Mouse (Mus musculus) spleen, postnatal 36 days (tissue): ENCODE data around the gene Kif2c.
"Not testable (repeated sequence)": the region's sequence is repeated elsewhere in the genome, so short reads cannot be mapped to it uniquely, and the experiment has no call there.

Experiments used
- DNase-seq, 2 experiments: peaks; one replicate each; pipeline ENCODE4 v3.0.0; 2022; ENCODE audit warnings: low spot score in 2 of 2, mixed read lengths in 1 of 2

The Kif2c gene

DNA sequence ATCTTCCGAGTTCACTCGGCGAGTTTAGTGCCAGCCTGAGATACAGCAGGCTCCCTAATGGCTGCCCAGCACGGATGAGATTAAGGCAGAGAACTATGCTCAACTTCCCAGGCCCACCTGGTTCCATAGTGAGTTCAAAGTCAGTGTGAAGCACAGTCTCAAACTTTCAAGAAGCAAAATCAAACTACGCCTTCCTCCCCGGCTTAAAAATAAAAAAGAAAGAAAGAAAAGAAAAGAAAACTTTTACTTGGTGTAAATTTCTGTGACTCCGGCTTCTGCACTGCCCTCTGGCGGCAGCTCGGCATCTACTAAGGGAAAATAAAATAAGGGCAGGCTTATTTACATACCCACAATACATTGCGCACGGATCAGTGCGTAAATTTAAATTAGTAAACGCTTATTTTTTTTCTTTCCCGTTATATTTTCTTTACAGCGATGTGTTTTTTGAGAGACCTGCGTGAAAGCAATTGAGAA lies 7.0 kb upstream of the Kif2c start:
- DNase-seq = peak; percentile 78 to 88

DNA sequence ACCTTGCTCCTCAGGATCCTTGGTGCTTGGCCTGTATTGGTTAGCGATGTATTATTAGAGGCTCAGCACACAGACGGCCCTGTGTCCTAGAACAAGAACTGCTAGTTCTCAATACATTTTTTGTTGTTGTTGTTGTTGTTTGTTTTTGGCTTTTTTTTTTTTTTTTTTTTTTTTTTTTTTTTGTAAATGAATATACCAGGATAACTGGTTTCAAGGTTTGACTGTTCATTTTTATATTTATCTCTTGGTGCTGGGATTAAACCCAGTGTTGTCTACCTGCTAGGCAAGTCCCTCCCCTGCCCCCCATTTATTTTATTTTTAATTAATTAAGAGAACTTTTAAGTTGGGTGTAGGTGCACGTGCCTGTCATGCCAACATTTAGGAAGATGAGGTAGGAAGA lies 6.5 kb upstream of the Kif2c start:
- no peak for DNase-seq

DNA sequence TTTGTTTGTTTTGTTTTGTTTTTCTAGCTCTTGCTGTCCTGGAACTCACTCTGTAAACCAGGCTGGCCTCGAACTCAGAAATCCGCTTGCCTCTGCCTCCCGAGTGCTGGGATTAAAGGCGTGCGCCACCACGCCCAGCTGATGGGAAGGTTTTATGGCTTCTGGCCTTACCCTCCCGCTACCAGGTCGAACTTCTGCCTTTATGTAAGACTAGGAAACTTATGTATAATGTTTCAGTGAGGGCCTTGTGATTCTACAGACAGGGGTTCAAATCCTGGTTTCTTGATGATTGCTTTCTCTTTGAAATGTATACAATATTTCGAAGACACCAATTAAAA lies 289 bp upstream of the Kif2c start:
- DNase-seq = not testable (repeated sequence)

- no peak for DNase-seq
These were observed 12.5 kb downstream of the Kif2c start for GRCm38 (mm10) chr4:117169936-117170335.

DNA sequence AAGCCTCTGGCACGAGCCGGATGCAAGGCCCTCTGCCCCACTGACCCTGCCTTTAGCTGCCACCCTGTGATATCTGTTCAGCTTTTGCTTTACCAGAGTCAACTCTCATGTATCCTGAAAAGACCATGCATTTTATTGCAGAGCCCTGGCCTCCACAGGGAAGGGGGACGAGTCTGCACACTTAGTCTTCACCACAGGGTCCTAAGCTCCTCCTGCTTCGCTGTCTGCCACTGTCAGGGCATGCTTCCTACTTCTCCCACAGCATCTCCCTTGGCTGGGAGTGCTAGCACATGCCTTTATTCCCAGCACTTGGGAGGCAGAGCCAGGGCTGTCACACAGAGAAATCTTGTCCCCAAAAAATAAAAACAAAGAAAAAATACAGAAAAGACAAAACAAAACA lies 21.3 kb downstream of the Kif2c start:
- no peak for DNase-seq

DNA sequence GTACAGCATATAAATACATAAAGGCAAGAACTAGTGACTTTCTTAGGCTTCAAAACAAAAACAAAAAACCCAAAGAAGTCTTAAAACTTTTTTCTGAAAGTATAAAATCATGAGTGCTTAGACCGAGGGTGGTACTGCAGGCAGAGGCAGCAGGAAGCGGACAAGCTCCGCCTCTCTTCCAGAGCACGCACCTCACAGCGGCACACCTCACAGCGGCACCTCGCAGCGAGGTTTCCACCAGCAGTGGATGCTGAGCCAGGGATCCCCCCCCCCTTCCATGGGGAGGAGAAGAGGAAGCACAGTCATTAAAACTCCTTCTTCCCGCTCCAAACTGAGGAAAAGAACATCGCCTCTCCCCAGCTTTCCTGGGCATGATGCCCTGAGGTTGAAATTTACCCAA lies 22.8 kb downstream of the Kif2c start:
- no peak for DNase-seq

DNA sequence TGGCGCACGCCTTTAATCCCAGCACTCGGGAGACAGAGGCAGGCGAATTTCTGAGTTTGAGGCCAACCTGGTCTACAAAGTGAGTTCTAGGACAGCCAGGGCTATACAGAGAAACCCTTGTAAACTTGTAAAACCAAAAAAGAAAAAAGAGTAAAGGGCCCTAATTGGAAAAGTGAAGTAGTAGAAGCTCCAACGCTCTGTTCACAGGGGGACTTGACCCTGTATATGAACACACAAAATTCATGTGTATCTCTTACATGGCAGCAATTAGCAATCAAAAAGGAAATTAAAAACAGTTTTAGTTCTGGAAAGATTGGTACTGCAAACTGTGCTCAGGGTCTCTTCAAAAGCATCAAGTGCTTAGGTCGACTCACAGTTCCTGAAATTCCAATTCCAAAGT lies 26.1 kb downstream of the Kif2c start:
- no peak for DNase-seq

- peak; percentile 86 to 88 for DNase-seq
These were observed 26.6 kb downstream of the Kif2c start, which contains the start of gene Rps8 for GRCm38 (mm10) chr4:117155792-117156355. TSS of gene Rps8 (minus strand) at chr4:117156243.

GRCm38 (mm10) chr4:117155020-117155791 lies 27.2 kb downstream of the Kif2c start:
- no peak for DNase-seq

- DNase-seq = no peak
These were observed 29.7 kb downstream of the Kif2c start for GRCm38 (mm10) chr4:117152714-117153113.

DNA sequence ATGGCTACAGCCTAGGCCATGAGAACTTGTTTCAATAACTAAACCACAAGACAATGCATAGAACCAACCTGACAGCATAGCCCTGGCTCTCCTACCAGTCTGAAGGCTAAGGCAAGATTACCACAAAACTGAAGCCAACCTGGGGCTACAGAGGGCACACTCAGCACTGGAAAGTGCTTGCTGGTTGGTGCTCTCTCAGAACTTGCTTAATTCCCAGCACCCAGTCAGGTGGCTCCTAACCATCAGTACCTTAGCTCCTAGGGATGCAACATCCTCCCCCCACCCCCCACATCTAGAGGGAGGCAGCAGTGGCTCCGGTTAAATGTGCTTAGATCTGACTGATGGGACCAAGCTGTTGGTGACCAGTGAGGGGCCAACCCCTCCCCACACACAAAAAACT lies 31.0 kb downstream of the Kif2c start:
- no peak for DNase-seq

DNA sequence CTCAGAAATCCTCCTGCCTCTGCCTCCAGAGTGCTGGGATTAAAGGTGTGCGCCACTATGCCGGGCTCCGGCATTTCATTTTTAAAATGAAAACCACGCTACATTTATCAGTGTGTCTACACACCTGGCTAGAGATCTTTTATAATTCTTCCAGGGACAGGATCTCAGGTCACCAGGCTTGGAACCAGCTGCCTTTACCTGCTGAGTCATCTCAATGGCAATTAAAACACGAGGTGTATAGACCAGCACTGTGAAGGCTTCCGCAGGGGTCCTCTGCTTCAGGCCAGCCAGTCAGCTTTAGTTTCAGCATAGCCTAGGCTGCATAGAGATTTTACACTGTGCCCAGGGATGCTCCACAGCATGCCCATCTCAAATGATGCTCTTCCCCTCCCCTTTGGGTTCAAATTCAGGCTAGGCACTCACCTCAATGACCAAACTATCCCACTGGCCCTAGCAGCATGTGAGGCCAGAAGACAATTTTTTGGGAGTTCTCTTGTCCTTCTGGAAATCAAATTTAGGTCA lies 32.2 kb downstream of the Kif2c start:
- DNase-seq = no peak

- DNase-seq = no peak
These were observed 32.9 kb downstream of the Kif2c start for GRCm38 (mm10) chr4:117149291-117150211.

GRCm38 (mm10) chr4:117148815-117149214 lies 33.6 kb downstream of the Kif2c start:
- no peak for DNase-seq

GRCm38 (mm10) chr4:117148047-117148713 lies 34.3 kb downstream of the Kif2c start:
- DNase-seq = no peak

DNA sequence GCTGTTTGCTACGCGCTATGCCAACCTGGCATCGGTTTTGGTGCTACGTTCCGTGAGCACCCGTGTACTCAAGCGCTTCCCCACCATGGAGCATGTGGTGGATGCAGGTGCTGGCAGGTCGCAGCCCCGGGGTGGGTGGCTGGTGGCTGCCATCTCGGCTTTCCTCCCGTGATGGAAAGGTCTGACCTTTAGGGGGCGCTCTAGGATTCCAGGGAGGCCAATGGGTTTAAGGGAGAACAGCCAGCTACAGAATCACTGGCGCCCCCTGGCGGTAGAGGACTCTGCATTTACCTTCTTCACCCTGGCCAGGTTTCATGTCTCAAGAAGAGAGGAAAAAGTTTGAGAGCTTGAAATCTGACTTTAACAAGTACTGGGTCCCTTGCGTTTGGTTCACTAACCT lies 36.3 kb downstream of the Kif2c start:
- peak; percentile 81 to 88 for DNase-seq

DNA sequence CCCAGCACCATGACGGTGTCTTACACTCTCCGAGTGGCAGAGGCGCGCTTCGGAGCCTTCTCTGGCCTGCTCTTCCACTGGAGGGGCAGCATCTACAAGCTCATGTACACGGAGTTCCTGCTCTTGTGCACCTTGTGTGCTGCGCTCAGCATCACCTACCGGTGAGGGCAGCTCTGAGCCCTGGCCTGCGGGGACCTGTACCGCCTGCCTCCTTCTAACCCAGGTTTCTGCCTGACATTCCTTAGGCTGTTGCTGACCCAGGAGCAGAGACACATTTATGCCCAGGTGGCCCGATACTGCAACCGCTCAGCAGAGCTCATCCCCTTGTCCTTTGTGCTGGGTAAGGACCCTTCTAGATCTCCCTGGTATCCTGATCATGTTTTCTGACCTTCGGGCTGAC lies 37.2 kb downstream of the Kif2c start:
- DNase-seq = no peak

DNA sequence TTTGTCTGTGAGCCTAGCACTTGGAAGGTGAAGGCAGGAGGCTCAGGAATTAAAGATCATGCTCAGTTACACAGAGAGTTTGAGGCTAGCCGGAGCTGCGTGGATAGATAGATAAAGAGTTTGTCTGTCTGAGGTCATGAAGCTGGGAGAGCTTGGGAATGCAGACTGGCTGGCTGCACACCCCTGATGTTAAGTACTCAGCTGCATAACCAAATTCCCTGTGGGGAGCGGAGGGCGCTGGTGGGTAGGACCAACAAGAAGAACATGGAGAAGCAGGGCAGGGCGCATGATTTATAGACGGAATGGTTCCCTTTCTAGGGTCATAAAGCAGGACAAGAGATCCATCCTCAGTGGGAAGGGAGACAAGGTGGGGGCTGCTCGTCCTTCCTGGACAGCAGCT lies 39.4 kb downstream of the Kif2c start:
- no peak for DNase-seq

DNA sequence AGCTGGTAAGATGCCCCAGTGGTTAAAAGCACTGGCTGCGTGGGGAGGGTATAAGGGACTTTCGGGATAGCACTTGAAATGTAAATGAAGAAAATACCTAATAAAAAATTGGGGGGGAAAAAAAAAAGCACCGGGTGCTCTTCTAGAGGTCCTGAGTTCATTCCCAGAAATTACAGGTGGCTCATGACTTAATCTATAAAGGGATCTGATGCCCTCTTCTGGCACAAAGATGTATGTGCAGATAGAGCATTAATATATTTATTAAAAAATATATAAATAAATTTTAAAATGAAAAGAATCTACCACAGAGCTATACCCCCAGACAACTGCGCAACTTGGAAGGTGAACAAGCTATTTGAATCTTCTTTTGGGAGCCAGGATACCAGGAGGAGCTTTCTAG lies 41.8 kb downstream of the Kif2c start:
- no peak for DNase-seq

- DNase-seq = peak; percentile 60 to 74
These were observed 43.2 kb downstream of the Kif2c start for GRCm38 (mm10) chr4:117139217-117139612.
